Comparison of ENCODE assay signal across 12 mouse cellular contexts in genomic region chr11:101447786-101448185, GRCm38 (mm10). TPM values are rescaled to one million over a fixed set of nuclear protein-coding genes. Genes with fewer than 3 reads are reported as not detected.
DNase-seq lines count a peak whose midpoint lies in the region; ATAC-seq and TF ChIP-seq lines count a peak whose summit lies in the region.
"Had no signal": no experiment of that assay in that cellular context is flagged by ENCODE, and none has a peak within 500 bp of the region (broad histone marks: within the 10 kb centered on the region; RNA-seq: fewer than 3 reads in every experiment).

No protein-coding gene starts in this region.

- no peak overlapping the region for H3K4me3 ChIP-seq in heart, embryonic 12.5 days
- peak overlapping the region; percentile 97 for H3K4me3 ChIP-seq in megakaryocyte, embryonic 14.5 days (replicated peaks)
- peak overlapping the region; percentile 42 for H3K4me3 ChIP-seq in limb, embryonic 13.5 days
- H3K4me3 ChIP-seq in stomach, postnatal 0 days (ENCODE audit: low read depth, low read length) = no peak overlapping the region; the same call in 1 of the 2 replicates
- H3K4me3 ChIP-seq in hindbrain, embryonic 13.5 days = no peak overlapping the region

- peak overlapping the region; percentile 57; the same call in 1 of the 2 replicates for H3K9ac ChIP-seq in heart, embryonic 12.5 days
- no peak overlapping the region for H3K9ac ChIP-seq in limb, embryonic 13.5 days
- H3K9ac ChIP-seq in stomach, postnatal 0 days (ENCODE audit: low read length) = no peak overlapping the region
- no peak overlapping the region for H3K9ac ChIP-seq in hindbrain, embryonic 13.5 days
- H3K9ac ChIP-seq: forebrain, embryonic 13.5 days; hindbrain, embryonic 15.5 days had no signal

- H3K36me3 ChIP-seq in heart, embryonic 12.5 days = peaks cover 31% of the 10 kb centered on the region
- peaks cover 41% of the 10 kb centered on the region for H3K36me3 ChIP-seq in megakaryocyte, embryonic 14.5 days (replicated peaks; ENCODE audit: low read length)
- H3K36me3 ChIP-seq in limb, embryonic 13.5 days = peaks cover 27% of the 10 kb centered on the region
- peaks cover 13% of the 10 kb centered on the region for H3K36me3 ChIP-seq in stomach, postnatal 0 days (ENCODE audit: control insufficient read depth, insufficient read depth, low read length)
- H3K36me3 ChIP-seq in hindbrain, embryonic 13.5 days = peaks cover 27% of the 10 kb centered on the region

- peak overlapping the region; percentile 61 for H3K27ac ChIP-seq in heart, embryonic 12.5 days (ENCODE audit: poor library complexity, severe bottlenecking)
- H3K27ac ChIP-seq in limb, embryonic 13.5 days = peak overlapping the region; percentile 72; the same call in 1 of the 2 replicates
- H3K27ac ChIP-seq in stomach, postnatal 0 days (replicated peaks) = peak overlapping the region; percentile 93
- H3K27ac ChIP-seq in hindbrain, embryonic 13.5 days = no peak overlapping the region
- H3K27ac ChIP-seq: forebrain, embryonic 13.5 days; hindbrain, embryonic 15.5 days; midbrain, embryonic 10.5 days had no signal

- no peak for TF ChIP-seq CTCF in stomach, postnatal 0 days (IDR thresholded peaks at IDR 0.05; ENCODE audit: low read depth)

- H3K27me3 ChIP-seq in heart, embryonic 12.5 days (replicated peaks) = no peaks in the 10 kb centered on the region
- no peaks in the 10 kb centered on the region for H3K27me3 ChIP-seq in megakaryocyte, embryonic 14.5 days (replicated peaks)
- H3K27me3 ChIP-seq in limb, embryonic 13.5 days = no peaks in the 10 kb centered on the region
- H3K27me3 ChIP-seq in stomach, postnatal 0 days (ENCODE audit: control insufficient read depth, insufficient read depth, low read length) = no peaks in the 10 kb centered on the region
- no peaks in the 10 kb centered on the region for H3K27me3 ChIP-seq in hindbrain, embryonic 13.5 days
- H3K27me3 ChIP-seq: forebrain, embryonic 13.5 days; hindbrain, embryonic 15.5 days had no signal

- peak overlapping the region; percentile 63 for H3K4me2 ChIP-seq in heart, embryonic 12.5 days
- peak overlapping the region; percentile 60; the same call in 1 of the 2 replicates for H3K4me2 ChIP-seq in limb, embryonic 13.5 days (replicated peaks)
- H3K4me2 ChIP-seq in stomach, postnatal 0 days (replicated peaks; ENCODE audit: low read depth) = peak overlapping the region; percentile 70
- H3K4me2 ChIP-seq in hindbrain, embryonic 13.5 days = no peak overlapping the region

- peaks cover 45% of the 10 kb centered on the region for H3K4me1 ChIP-seq in heart, embryonic 12.5 days (replicated peaks)
- H3K4me1 ChIP-seq in megakaryocyte, embryonic 14.5 days = peaks cover 70% of the 10 kb centered on the region
- H3K4me1 ChIP-seq in limb, embryonic 13.5 days = peaks cover 33% of the 10 kb centered on the region
- H3K4me1 ChIP-seq in stomach, postnatal 0 days (replicated peaks; ENCODE audit: control insufficient read depth, insufficient read depth) = 0 out of 2 replicates have a peak, but pooled peaks cover 2% of the 10 kb centered on the region
- peaks cover 21% of the 10 kb centered on the region for H3K4me1 ChIP-seq in hindbrain, embryonic 13.5 days (replicated peaks)

- H3K9me3 ChIP-seq in heart, embryonic 12.5 days (replicated peaks) = no peaks in the 10 kb centered on the region
- H3K9me3 ChIP-seq in megakaryocyte, embryonic 14.5 days = no peaks in the 10 kb centered on the region
- H3K9me3 ChIP-seq in limb, embryonic 13.5 days = no peaks in the 10 kb centered on the region
- H3K9me3 ChIP-seq in stomach, postnatal 0 days (ENCODE audit: control insufficient read depth, low read length) = no peaks in the 10 kb centered on the region
- H3K9me3 ChIP-seq in hindbrain, embryonic 13.5 days = no peaks in the 10 kb centered on the region
- H3K9me3 ChIP-seq: forebrain, embryonic 13.5 days; hindbrain, embryonic 15.5 days; midbrain, embryonic 10.5 days had no signal

- DNase-seq in heart, postnatal 10 days = no peak
- no peak for DNase-seq in stomach, postnatal 0 days (ENCODE audit: low spot score)
- DNase-seq in yolk sac, embryonic 10.5 days (ENCODE audit: low spot score) = no peak
- DNase-seq: cerebellum, postnatal 10 days had no signal

- TF ChIP-seq EP300 in stomach, postnatal 0 days (optimal IDR thresholded peaks at IDR 0.05) = no peak

- WGBS in heart, embryonic 12.5 days = 81% methylated on average over 5 of the region's 5 CpGs
- WGBS in limb, embryonic 13.5 days = 79% methylated on average over 5 of the region's 5 CpGs
- 81% methylated on average over 5 of the region's 5 CpGs for WGBS in stomach, postnatal 0 days
- WGBS in hindbrain, embryonic 13.5 days = 92% methylated on average over 5 of the region's 5 CpGs

- intact Hi-C loops in heart, postnatal 10 days (cut with DNase I) = loop anchor here (2.0 kb wide), 1 partner anchor 15 kb away; no protein-coding TSS in a partner anchor

- ATAC-seq in heart, embryonic 12.5 days (ENCODE audit: insufficient number of reproducible peaks, low FRiP score) = no peak
- ATAC-seq in megakaryocyte, adult 5-6 weeks (ENCODE audit: poor library complexity, severe bottlenecking) = no peak
- ATAC-seq in limb, embryonic 13.5 days (ENCODE audit: low FRiP score, low read depth) = no peak
- ATAC-seq in stomach, postnatal 0 days (ENCODE audit: low FRiP score, low TSS enrichment) = no peak
- no peak for ATAC-seq in hindbrain, embryonic 13.5 days (ENCODE audit: low FRiP score)
- ATAC-seq: forebrain, embryonic 13.5 days had no signal

RNA-seq across cellular contexts. Expression of gene Ifi35, which starts 0.4 kb away (rescaled TPM):
- 11.5 and 12.3 TPM in 2 replicates for polyA plus RNA-seq in heart, embryonic 12.5 days (2016; fragmentation: Nextera tagmentation; extraction: Ambion mirVana)
- 10 to 100 TPM; 12.9 to 13.7 TPM for total RNA-seq in heart, postnatal 10 days (2021)
- 5.7 and 15.6 TPM in 2 replicates for polyA plus RNA-seq in megakaryocyte, embryonic 14.5 days (2012; ENCODE audit: insufficient read depth, low replicate concordance)
- 60.6 and 62.4 TPM in 2 replicates for total RNA-seq in megakaryocyte, adult 5-6 weeks (2015)
- total RNA-seq in megakaryocyte, adult 5-6 weeks (2017) = 47.3 and 56.5 TPM in 2 replicates
- 8.3 and 9.5 TPM in 2 replicates for polyA plus RNA-seq in limb, embryonic 13.5 days (2015; fragmentation: Nextera tagmentation; extraction: Ambion mirVana)
- polyA plus RNA-seq in stomach, postnatal 0 days (2015; fragmentation: Nextera tagmentation; extraction: Ambion mirVana) = 37.4 and 37.5 TPM in 2 replicates
- 3.7 and 4.0 TPM in 2 replicates for polyA plus RNA-seq in hindbrain, embryonic 13.5 days (2015; fragmentation: Nextera tagmentation; extraction: Ambion mirVana)

RNA-seq across cellular contexts. Expression of gene Rpl27, which starts 5.7 kb away (rescaled TPM):
- polyA plus RNA-seq in heart, embryonic 12.5 days (2016; fragmentation: Nextera tagmentation; extraction: Ambion mirVana) = 247 and 258 TPM in 2 replicates
- 10 to 100 TPM; 63.3 to 68.3 TPM for total RNA-seq in heart, postnatal 10 days (2021)
- 250 and 697 TPM in 2 replicates for polyA plus RNA-seq in megakaryocyte, embryonic 14.5 days (2012; ENCODE audit: insufficient read depth, low replicate concordance)
- total RNA-seq in megakaryocyte, adult 5-6 weeks (2015) = 334 and 336 TPM in 2 replicates
- total RNA-seq in megakaryocyte, adult 5-6 weeks (2017) = 2,102 and 2,594 TPM in 2 replicates
- polyA plus RNA-seq in limb, embryonic 13.5 days (2015; fragmentation: Nextera tagmentation; extraction: Ambion mirVana) = 328 and 347 TPM in 2 replicates
- 317 and 371 TPM in 2 replicates for polyA plus RNA-seq in stomach, postnatal 0 days (2015; fragmentation: Nextera tagmentation; extraction: Ambion mirVana)
- 301 and 310 TPM in 2 replicates for polyA plus RNA-seq in hindbrain, embryonic 13.5 days (2015; fragmentation: Nextera tagmentation; extraction: Ambion mirVana)

RNA-seq across cellular contexts. Expression of gene Rnd2, which starts 17.0 kb away (rescaled TPM):
- 30.5 and 31.9 TPM in 2 replicates for polyA plus RNA-seq in heart, embryonic 12.5 days (2016; fragmentation: Nextera tagmentation; extraction: Ambion mirVana)
- 1 to 10 TPM; 6.5 to 8.4 TPM for total RNA-seq in heart, postnatal 10 days (2021)
- 2.6 and 2.9 TPM in 2 replicates for polyA plus RNA-seq in megakaryocyte, embryonic 14.5 days (2012; ENCODE audit: insufficient read depth, low replicate concordance)
- total RNA-seq in megakaryocyte, adult 5-6 weeks (2015) = 0.13 and 0.16 TPM in 2 replicates
- 0.20 TPM in 1 of 2 replicates, not detected in the other for total RNA-seq in megakaryocyte, adult 5-6 weeks (2017)
- 10.0 and 12.0 TPM in 2 replicates for polyA plus RNA-seq in limb, embryonic 13.5 days (2015; fragmentation: Nextera tagmentation; extraction: Ambion mirVana)
- 15.3 and 16.1 TPM in 2 replicates for polyA plus RNA-seq in stomach, postnatal 0 days (2015; fragmentation: Nextera tagmentation; extraction: Ambion mirVana)
- polyA plus RNA-seq in hindbrain, embryonic 13.5 days (2015; fragmentation: Nextera tagmentation; extraction: Ambion mirVana) = 108 and 111 TPM in 2 replicates

RNA-seq across cellular contexts. Expression of gene Vat1, which starts 18.2 kb away (rescaled TPM):
- polyA plus RNA-seq in heart, embryonic 12.5 days (2016; fragmentation: Nextera tagmentation; extraction: Ambion mirVana) = 39.3 and 40.4 TPM in 2 replicates
- 10 to 100 TPM; 50.1 to 50.4 TPM for total RNA-seq in heart, postnatal 10 days (2021)
- 47.7 and 94.2 TPM in 2 replicates for polyA plus RNA-seq in megakaryocyte, embryonic 14.5 days (2012; ENCODE audit: insufficient read depth, low replicate concordance)
- total RNA-seq in megakaryocyte, adult 5-6 weeks (2015) = 7.3 and 10.8 TPM in 2 replicates
- 3.4 and 5.2 TPM in 2 replicates for total RNA-seq in megakaryocyte, adult 5-6 weeks (2017)
- polyA plus RNA-seq in limb, embryonic 13.5 days (2015; fragmentation: Nextera tagmentation; extraction: Ambion mirVana) = 35.7 and 39.7 TPM in 2 replicates
- polyA plus RNA-seq in stomach, postnatal 0 days (2015; fragmentation: Nextera tagmentation; extraction: Ambion mirVana) = 63.4 and 71.1 TPM in 2 replicates
- polyA plus RNA-seq in hindbrain, embryonic 13.5 days (2015; fragmentation: Nextera tagmentation; extraction: Ambion mirVana) = 92.1 and 96.6 TPM in 2 replicates

RNA-seq across cellular contexts. Expression of gene Ptges3l, which starts 22.7 kb away (rescaled TPM):
- 80.3 and 80.5 TPM in 2 replicates for polyA plus RNA-seq in heart, embryonic 12.5 days (2016; fragmentation: Nextera tagmentation; extraction: Ambion mirVana)
- total RNA-seq in heart, postnatal 10 days (2021) = 10 to 100 TPM; 37.4 to 39.7 TPM
- 2.8 TPM in 1 of 2 replicates, not detected in the other for polyA plus RNA-seq in megakaryocyte, embryonic 14.5 days (2012; ENCODE audit: insufficient read depth, low replicate concordance)
- total RNA-seq in megakaryocyte, adult 5-6 weeks (2015) = 0.43 and 2.5 TPM in 2 replicates
- 0.66 TPM in 1 of 2 replicates, not detected in the other for total RNA-seq in megakaryocyte, adult 5-6 weeks (2017)
- 15.3 and 15.7 TPM in 2 replicates for polyA plus RNA-seq in limb, embryonic 13.5 days (2015; fragmentation: Nextera tagmentation; extraction: Ambion mirVana)
- 11.1 and 13.4 TPM in 2 replicates for polyA plus RNA-seq in stomach, postnatal 0 days (2015; fragmentation: Nextera tagmentation; extraction: Ambion mirVana)
- polyA plus RNA-seq in hindbrain, embryonic 13.5 days (2015; fragmentation: Nextera tagmentation; extraction: Ambion mirVana) = 2.3 and 2.8 TPM in 2 replicates

Comparison
In these comparisons a context has a peak if more than half of its experiments do, and no peak if none do; other contexts are left out.
1. H3K4me3 ChIP-seq: peak in megakaryocyte, embryonic 14.5 days (single experiment) and limb, embryonic 13.5 days (single experiment); none in heart, embryonic 12.5 days (single experiment), stomach, postnatal 0 days (single experiment) and hindbrain, embryonic 13.5 days (single experiment).